In genomic region chr1:87509561-87510165, GRCm38 (mm10) we compare ENCODE assay signal across 8 mouse cellular contexts. TPM values are rescaled to one million over a fixed set of nuclear protein-coding genes. Genes with fewer than 3 reads are reported as not detected.
DNase-seq lines count a peak whose midpoint lies in the region; ATAC-seq and TF ChIP-seq lines count a peak whose summit lies in the region.

TSS of gene Neu2 (plus strand) at chr1:87509889.

- peak within 1 kb of the TSS; percentile 99 for H3K4me2 ChIP-seq in heart, embryonic 13.5 days
- peak within 1 kb of the TSS; percentile 99 for H3K4me2 ChIP-seq in kidney, postnatal 0 days (ENCODE audit: low read length)
- H3K4me2 ChIP-seq in midbrain, embryonic 14.5 days (ENCODE audit: low read length), result peak within 1 kb of the TSS; percentile 96

- peaks cover 74% of the 10 kb centered on the region for H3K27me3 ChIP-seq in heart, embryonic 13.5 days (replicated peaks)
- H3K27me3 ChIP-seq in kidney, postnatal 0 days (ENCODE audit: insufficient read depth, low read length), result peaks cover 17% of the 10 kb centered on the region
- peaks cover 17% of the 10 kb centered on the region for H3K27me3 ChIP-seq in midbrain, embryonic 14.5 days (ENCODE audit: control insufficient read depth, insufficient read depth, low read length)

- H3K36me3 ChIP-seq in heart, embryonic 13.5 days, result no peaks in the 10 kb centered on the region
- H3K36me3 ChIP-seq in kidney, postnatal 0 days (ENCODE audit: insufficient read depth, low read length), result no peaks in the 10 kb centered on the region
- no peaks in the 10 kb centered on the region for H3K36me3 ChIP-seq in midbrain, embryonic 14.5 days (ENCODE audit: control insufficient read depth, insufficient read depth, low read length)

- H3K9me3 ChIP-seq in heart, embryonic 13.5 days, result no peaks in the 10 kb centered on the region
- no peaks in the 10 kb centered on the region for H3K9me3 ChIP-seq in kidney, postnatal 0 days (replicated peaks; ENCODE audit: low read length)
- H3K9me3 ChIP-seq in midbrain, embryonic 14.5 days (ENCODE audit: control insufficient read depth, low read length), result no peaks in the 10 kb centered on the region

- H3K27ac ChIP-seq in heart, embryonic 13.5 days (replicated peaks), result no peak within 1 kb of the TSS
- H3K27ac ChIP-seq in kidney, postnatal 0 days, result no peak within 1 kb of the TSS
- H3K27ac ChIP-seq in midbrain, embryonic 14.5 days (replicated peaks; ENCODE audit: low read depth, low read length), result 0 out of 2 replicates have a peak within 1 kb of the TSS, but pooled peaks have one; percentile 37

- no peak for TF ChIP-seq CTCF in kidney, postnatal 0 days (IDR thresholded peaks at IDR 0.05; ENCODE audit: low read depth)

- H3K4me3 ChIP-seq in heart, embryonic 13.5 days, result peak within 1 kb of the TSS; percentile 71
- H3K4me3 ChIP-seq in kidney, postnatal 0 days (replicated peaks; ENCODE audit: low read depth, low read length), result peak within 1 kb of the TSS; percentile 68
- H3K4me3 ChIP-seq in midbrain, embryonic 14.5 days (replicated peaks; ENCODE audit: low read depth, low read length), result peak within 1 kb of the TSS; percentile 71

- WGBS in heart, embryonic 13.5 days, result 1% methylated on average over 56 of the region's 56 CpGs
- WGBS in kidney, postnatal 0 days, result 1% methylated on average over 39 of the region's 56 CpGs
- under 1% methylated on average over 54 of the region's 56 CpGs for WGBS in midbrain, embryonic 14.5 days

- peak; percentile 9 for DNase-seq in cerebellum, adult 11 months
- no peak for DNase-seq in cerebellum, adult 9-10 months
- peak; percentile 18 for DNase-seq in thymus, postnatal 4 days
- no peak for DNase-seq in thymus, postnatal 0 days (ENCODE audit: low spot score)
- DNase-seq in kidney, postnatal 0 days (ENCODE audit: low spot score), result no peak
- DNase-seq in midbrain, embryonic 14.5 days, result peak; percentile 37
- no peak for DNase-seq in thymus, postnatal 14 days

- peak within 1 kb of the TSS; percentile 80 for H3K9ac ChIP-seq in heart, embryonic 13.5 days
- H3K9ac ChIP-seq in kidney, postnatal 0 days (ENCODE audit: low read depth, low read length), result peak within 1 kb of the TSS; percentile 38; the same call in 1 of the 2 replicates
- peak within 1 kb of the TSS; percentile 80 for H3K9ac ChIP-seq in midbrain, embryonic 14.5 days (replicated peaks; ENCODE audit: low read length)

- ATAC-seq in heart, embryonic 13.5 days (ENCODE audit: extremely low read depth, insufficient number of reproducible peaks, low FRiP score, low TSS enrichment), result no peak; the same call in 1 of the 2 replicates
- ATAC-seq in kidney, postnatal 0 days (replicated peaks; ENCODE audit: low FRiP score, low read depth), result peak; percentile 34; the same call in 1 of the 2 replicates
- peak; percentile 51 for ATAC-seq in midbrain, embryonic 14.5 days (ENCODE audit: low FRiP score, low TSS enrichment)

- H3K4me1 ChIP-seq in heart, embryonic 13.5 days, result peaks cover 10% of the 10 kb centered on the region
- H3K4me1 ChIP-seq in kidney, postnatal 0 days (replicated peaks; ENCODE audit: insufficient read depth, low read length), result peaks cover 5% of the 10 kb centered on the region; the same call in 1 of the 2 replicates
- H3K4me1 ChIP-seq in midbrain, embryonic 14.5 days (ENCODE audit: control insufficient read depth, insufficient read depth, low read length), result 0 out of 2 replicates have a peak, but pooled peaks cover 6% of the 10 kb centered on the region

RNA-seq across cellular contexts. Expression of gene Neu2, which starts in this region (rescaled TPM):
- 6.2 and 8.1 TPM in 2 replicates for polyA plus RNA-seq in thymus, postnatal 0 days (2015; fragmentation: Nextera tagmentation; extraction: Ambion mirVana)
- 0.09 TPM in 1 of 2 replicates, not detected in the other for polyA plus RNA-seq in heart, embryonic 13.5 days (2015; fragmentation: Nextera tagmentation; extraction: Ambion mirVana)
- 2.9 and 3.0 TPM in 2 replicates for polyA plus RNA-seq in kidney, postnatal 0 days (2015; fragmentation: Nextera tagmentation; extraction: Ambion mirVana)
- 0.13 and 0.23 TPM in 2 replicates for polyA plus RNA-seq in midbrain, embryonic 14.5 days (2014; fragmentation: Nextera tagmentation; extraction: Ambion mirVana)

Comparison
In these comparisons a context has a peak if more than half of its experiments do, and no peak if none do; other contexts are left out.
1. DNase-seq: peak in cerebellum, adult 11 months (single experiment) and thymus, postnatal 4 days (single experiment); none in cerebellum, adult 9-10 months (single experiment), thymus, postnatal 0 days (single experiment), kidney, postnatal 0 days (single experiment) and thymus, postnatal 14 days (single experiment).
2. Peak in DNase-seq, ATAC-seq, H3K4me3 ChIP-seq, H3K27ac ChIP-seq, H3K9ac ChIP-seq and H3K4me2 ChIP-seq in midbrain, embryonic 14.5 days; RNA of the gene not detected or under 1 TPM.
3. Peak in every context shown above with its lines, with median percentiles within 50 percentile points of each other: H3K4me2 ChIP-seq, H3K4me3 ChIP-seq and H3K9ac ChIP-seq.